Mouse (Mus musculus): ENCODE measurements around the gene Gm3512. TPM values are rescaled to one million over a fixed set of nuclear protein-coding genes. Genes with fewer than 3 reads are reported as not detected.
"Not testable (repeated sequence)": the region's sequence is repeated elsewhere in the genome, so short reads cannot be mapped to it uniquely, and the experiment has no call there.

The Gm3512 gene
- total RNA-seq (2022): not detected

- DNase-seq (ENCODE audit: low spot score in 2 of 2): not testable (repeated sequence)
These were observed at the start of gene Gm3512 for GRCm38 (mm10) chr14:7174483-7174971. Gene Gm3512 (minus strand): TSS chr14:7174533.

GRCm38 (mm10) chr14:7200070-7200469 lies 25.7 kb upstream of the Gm3512 start:
- peak; percentile 2 to 4 for DNase-seq (ENCODE audit: low spot score in 2 of 2)

GRCm38 (mm10) chr14:7194440-7194839 lies 20.1 kb upstream of the Gm3512 start, which contains the start of gene Gm16434:
Gene Gm16434 (minus strand): TSS chr14:7194540.
- not testable (repeated sequence) for DNase-seq (ENCODE audit: low spot score in 2 of 2)

GRCm38 (mm10) chr14:7125312-7125711 lies 49.0 kb downstream of the Gm3512 start, which contains the start of gene Gm6676:
Gene Gm6676 (minus strand): TSS chr14:7125412.
- DNase-seq (ENCODE audit: low spot score in 2 of 2): not testable (repeated sequence)

GRCm38 (mm10) chr14:7105124-7105802 lies 69.1 kb downstream of the Gm3512 start:
- DNase-seq (ENCODE audit: low spot score in 2 of 2): not testable (repeated sequence)

Other genes starting within 250 kb of the Gm3512 start
- not detected for gene Gm6356, start 200.7 kb downstream of the Gm3512 start, total RNA-seq (2022)
- gene Gm10406, start 147.1 kb downstream of the Gm3512 start, total RNA-seq (2022): under 1 TPM in 1 of 4 experiments, not detected in 3; 0.17 TPM
- gene Gm3685, start 129.6 kb downstream of the Gm3512 start, total RNA-seq (2022): not detected
- gene Gm3696, start 73.9 kb downstream of the Gm3512 start, total RNA-seq (2022): under 1 TPM in 2 of 4 experiments, not detected in 2; 0.20 to 0.24 TPM
- gene Gm6676, start 49.1 kb downstream of the Gm3512 start, total RNA-seq (2022): not detected
- gene Gm16434, start 20.0 kb upstream of the Gm3512 start, total RNA-seq (2022): not detected
- not detected for gene Gm3727, start 90.2 kb upstream of the Gm3512 start, total RNA-seq (2022)
- gene Gm3739, start 140.5 kb upstream of the Gm3512 start, total RNA-seq (2022): not detected
- gene Gm5797, start 157.9 kb upstream of the Gm3512 start, total RNA-seq (2022): not detected
- gene Gm8374, start 190.6 kb upstream of the Gm3512 start, total RNA-seq (2022): not detected

Measured in gastrocnemius, adult 8-10 months (tissue).